Mouse (Mus musculus): ENCODE data around the gene Rab3b.

Rab3b gene

DNA sequence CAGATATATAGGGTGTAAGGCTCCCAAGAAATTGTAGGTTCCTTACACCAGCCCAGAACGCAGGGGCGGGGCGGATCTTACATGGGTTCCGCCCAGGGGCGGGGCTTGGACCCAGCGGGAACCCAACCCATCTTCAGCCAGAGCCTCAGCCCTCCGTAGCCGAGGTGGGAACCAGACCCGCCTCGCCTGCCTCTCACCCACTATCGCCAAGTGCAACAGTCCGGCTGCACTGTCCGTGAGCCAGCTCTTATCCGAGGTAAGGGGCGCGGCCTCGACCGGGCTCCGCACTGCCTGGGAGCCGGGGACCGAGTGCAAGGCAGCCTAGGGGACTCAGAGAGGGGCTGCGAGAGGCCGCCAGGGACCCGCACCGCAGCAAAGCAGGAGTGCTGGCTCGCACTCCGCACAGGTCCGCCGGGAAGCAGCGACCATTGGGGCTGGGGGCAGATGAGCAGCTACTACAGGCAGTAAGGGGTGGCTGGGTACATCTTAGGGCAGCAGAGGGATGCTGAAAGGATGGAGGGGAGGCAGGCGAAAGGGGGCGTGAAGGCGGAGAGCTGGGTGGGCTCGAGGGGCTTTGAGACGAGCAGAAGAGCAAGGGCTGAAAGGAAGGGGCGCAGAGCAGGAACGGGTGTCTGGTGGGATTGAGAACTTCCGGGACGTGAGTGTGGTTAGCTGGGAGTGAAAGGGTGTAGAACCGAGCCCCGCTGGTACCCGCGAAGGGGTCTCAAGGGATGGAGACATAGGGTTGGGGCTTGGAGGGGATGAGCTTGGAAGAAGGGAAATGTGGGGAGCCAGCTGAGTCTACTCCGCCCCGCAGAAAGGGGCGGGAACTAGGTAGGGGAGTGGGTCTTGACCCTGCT is at the start of gene Rab3b:
Rab3b (plus strand) TSS at position 101 of the 860 bp plus-strand sequence.
- DNase-seq (ENCODE audit: low spot score) = peak; percentile 41

GRCm38 (mm10) chr4:108830698-108831097 is 48.2 kb upstream of the Rab3b start:
- DNase-seq (ENCODE audit: low spot score) = no peak

- peak; percentile 91 for DNase-seq (ENCODE audit: low spot score)
Measured at GRCm38 (mm10) chr4:108832916-108833827, 45.7 kb upstream of the Rab3b start, which contains the start of gene Btf3l4. Btf3l4 (minus strand) TSS chr4:108833614.

GRCm38 (mm10) chr4:108833828-108834114 is 45.1 kb upstream of the Rab3b start:
- DNase-seq (ENCODE audit: low spot score) = no peak

DNA sequence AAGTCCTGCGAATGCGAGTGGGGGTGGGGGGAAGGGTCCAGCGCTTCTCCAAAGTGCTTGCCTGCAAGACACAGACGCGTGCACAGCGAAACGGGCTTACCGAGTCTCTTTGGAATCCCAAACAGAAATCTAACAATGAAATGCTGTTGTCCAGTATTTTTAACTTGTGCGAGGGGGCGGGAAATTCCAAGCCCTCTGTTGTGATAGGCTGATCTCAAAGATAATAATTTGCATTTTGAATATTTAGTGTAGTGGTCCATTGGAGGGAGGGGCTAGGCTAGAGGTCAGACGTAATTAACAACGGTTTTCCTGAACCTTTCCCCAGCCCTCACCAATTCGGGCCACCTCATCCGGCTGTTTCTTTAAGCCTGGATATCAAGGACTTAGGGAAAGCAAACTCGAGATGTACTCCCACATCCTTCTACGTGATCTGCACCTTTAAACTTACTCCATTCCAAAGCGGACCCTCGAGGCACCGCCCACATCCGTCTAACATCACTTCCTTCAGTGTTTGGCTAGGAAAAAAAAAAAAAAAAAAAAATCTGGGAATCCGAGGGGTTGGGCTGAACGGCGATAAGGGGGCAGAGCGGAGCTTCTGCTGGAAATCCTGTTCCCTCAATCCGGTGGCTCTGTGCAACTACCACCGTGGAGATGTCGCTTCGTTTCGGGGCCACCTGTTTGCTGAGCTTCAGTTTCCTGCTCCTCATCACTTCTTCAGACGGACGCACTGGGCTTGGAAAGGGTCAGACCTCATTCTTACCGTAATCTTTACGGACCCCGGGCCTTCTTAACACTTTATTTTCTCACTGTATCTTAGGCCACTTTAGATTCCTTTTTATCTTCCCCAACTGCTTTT is 44.5 kb upstream of the Rab3b start, which contains the start of gene Txndc12:
Txndc12 (plus strand) TSS at position 487 of the 856 bp plus-strand sequence.
- DNase-seq (ENCODE audit: low spot score) = peak; percentile 90

- no peak for DNase-seq (ENCODE audit: low spot score)
Measured at GRCm38 (mm10) chr4:108834971-108835311, 43.9 kb upstream of the Rab3b start.

GRCm38 (mm10) chr4:108835496-108835895 is 43.4 kb upstream of the Rab3b start:
- no peak for DNase-seq (ENCODE audit: low spot score)

GRCm38 (mm10) chr4:108838031-108838430 is 40.8 kb upstream of the Rab3b start:
- DNase-seq (ENCODE audit: low spot score) = no peak

DNA sequence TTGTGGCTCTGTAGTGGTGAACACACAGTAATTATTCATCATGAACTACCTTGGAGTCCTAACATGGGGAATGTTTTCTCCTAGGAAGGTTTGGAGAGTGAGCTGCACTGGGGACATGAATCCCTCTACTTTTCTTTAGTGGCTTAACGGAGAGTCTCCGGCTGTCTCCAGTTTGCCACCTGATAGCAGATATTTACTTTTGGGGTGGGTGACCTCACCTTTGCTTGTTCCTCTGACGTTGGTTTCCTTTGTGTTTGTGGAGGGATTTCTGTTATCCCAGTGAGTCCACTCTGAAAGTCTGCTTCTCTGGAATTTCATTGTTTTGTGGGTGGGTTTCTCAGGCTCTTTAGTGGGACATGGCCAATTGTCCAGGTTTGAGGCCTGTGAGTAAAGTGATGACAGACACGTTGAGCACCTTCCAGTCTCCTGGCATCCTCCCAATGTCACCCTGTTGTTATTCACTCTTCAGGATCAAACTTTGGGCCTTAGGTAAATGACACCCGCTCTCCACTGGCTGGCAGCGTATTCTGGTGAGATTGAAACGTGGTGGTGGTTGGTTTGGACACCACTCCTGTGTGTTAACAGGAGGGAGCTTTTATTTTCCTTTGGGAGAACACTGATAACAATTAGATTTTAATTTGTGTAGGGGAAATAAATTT is 36.8 kb upstream of the Rab3b start:
- DNase-seq (ENCODE audit: low spot score) = no peak

- no peak for DNase-seq (ENCODE audit: low spot score)
Measured at GRCm38 (mm10) chr4:108843336-108843735, 35.5 kb upstream of the Rab3b start.

- DNase-seq (ENCODE audit: low spot score) = no peak
Measured at GRCm38 (mm10) chr4:108845824-108846569, 32.9 kb upstream of the Rab3b start.

GRCm38 (mm10) chr4:108847715-108848504 is 31.0 kb upstream of the Rab3b start, which contains the start of gene Kti12:
Kti12 (plus strand) TSS chr4:108847785.
- DNase-seq (ENCODE audit: low spot score) = peak; percentile 89

DNA sequence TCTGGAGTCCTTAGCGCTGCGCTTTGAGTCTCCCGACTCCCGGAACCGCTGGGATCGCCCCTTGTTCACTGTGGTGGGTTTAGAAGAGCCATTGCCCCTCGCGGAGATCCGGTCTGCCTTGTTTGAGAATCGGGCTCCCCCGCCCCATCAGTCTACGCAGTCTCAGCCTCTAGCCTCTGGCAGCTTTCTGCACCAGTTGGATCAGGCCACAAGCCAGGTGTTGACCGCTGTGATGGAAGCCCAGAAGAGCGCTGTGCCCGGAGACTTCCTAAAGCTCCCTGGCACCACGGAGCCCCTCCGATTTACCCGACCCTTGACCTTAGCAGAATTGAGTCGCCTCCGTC is 30.4 kb upstream of the Rab3b start, which contains the start of gene A730015C16Rik:
A730015C16Rik (minus strand) TSS at position 115 of the 344 bp plus-strand sequence.
- no peak for DNase-seq (ENCODE audit: low spot score)

GRCm38 (mm10) chr4:108866806-108867205 is 12.1 kb upstream of the Rab3b start:
- DNase-seq (ENCODE audit: low spot score) = no peak

DNA sequence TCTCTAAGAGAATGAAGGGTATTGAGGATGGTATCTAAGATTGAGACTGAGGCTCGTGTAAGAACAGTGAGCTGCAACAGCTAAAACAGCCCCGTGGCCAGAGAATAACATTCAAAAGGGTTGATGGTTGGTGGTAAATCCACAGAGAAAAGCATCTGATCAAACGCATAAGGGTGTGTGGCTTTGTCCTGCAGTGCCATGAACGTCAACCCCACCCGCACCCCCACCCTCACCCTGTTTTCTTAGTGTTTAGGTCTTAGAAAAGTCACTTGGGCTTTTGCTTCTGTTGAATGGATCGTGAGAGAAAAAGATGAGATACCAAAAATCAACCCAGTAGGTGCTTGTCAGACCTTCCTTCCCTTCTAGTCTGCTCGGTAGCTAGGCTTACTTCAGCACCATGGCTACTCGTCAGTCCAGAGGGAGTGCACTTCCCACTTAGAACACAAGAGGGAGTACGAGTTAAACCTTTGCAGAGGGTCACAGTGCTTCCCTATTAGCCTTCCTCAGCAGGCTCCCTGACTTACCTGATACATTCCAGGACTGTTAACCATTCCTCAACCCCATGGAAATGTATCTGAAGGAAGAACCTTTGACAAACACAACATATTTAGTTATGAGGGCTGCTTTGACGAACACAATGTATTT is 9.0 kb upstream of the Rab3b start:
- peak; percentile 88 for DNase-seq (ENCODE audit: low spot score)

DNA sequence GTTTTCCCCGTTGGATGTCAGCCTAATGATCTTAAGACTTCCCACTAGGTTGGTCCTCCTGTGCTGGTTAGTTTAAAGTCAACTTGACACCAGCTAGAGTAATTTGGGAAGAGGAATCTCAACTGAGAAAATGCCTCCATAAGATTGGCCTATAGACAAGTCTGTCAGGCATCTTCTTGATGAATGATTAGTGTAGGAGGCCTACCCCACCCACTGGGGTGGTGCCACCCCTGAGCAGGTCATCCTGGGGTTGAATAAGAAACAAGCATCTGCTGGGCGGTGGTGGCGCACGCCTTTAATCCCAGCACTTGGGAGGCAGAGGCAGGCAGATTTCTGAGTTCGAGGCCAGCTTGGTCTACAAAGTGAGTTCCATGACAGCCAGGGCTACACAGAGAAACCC is 5.1 kb upstream of the Rab3b start:
- no peak for DNase-seq (ENCODE audit: low spot score)

DNA sequence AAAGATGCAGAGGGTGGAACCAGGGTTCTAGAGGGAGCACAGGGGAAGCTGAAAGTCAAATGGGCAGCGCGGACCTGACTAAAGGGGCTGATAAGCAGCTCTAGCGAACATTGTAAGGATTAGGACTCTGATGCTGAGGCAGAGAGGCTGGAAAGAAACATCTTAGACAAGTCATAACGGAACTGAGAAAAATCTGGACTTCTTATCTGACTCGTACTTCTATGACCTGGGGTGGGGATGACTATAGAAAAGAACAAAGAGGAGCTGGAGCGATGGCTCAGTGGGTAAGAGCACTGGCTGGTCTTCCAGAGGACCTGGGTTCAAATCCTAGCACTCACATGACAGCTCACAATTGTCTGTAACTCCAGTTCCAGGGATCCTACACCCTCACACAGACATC is 962 bp upstream of the Rab3b start:
- no peak for DNase-seq (ENCODE audit: low spot score)

- DNase-seq (ENCODE audit: low spot score) = no peak
Measured at GRCm38 (mm10) chr4:108883815-108884214, 5.0 kb downstream of the Rab3b start.

- DNase-seq (ENCODE audit: low spot score) = no peak
Measured at GRCm38 (mm10) chr4:108887456-108887855, 8.6 kb downstream of the Rab3b start.

All from lung, postnatal 25 days (tissue).